Mouse (Mus musculus) left cerebral cortex, postnatal 4 days (tissue): Measurements from ENCODE around the gene Cmtm2a. TPM values are rescaled to one million over a fixed set of nuclear protein-coding genes. Genes with fewer than 3 reads are reported as not detected.

ENCODE experiments used
- total RNA-seq, 2 experiments: library from RNA; stranded (reverse); gene quantifications; 2 replicates each; pipeline ENCODE4 v1.2.3; 2021

Cmtm2a gene
- total RNA-seq, 2 experiments from 2014 or later: not detected

Other genes starting within 250 kb of the Cmtm2a start
- gene Cdh5, start 191.6 kb downstream of the Cmtm2a start, total RNA-seq: 10 to 100 TPM; 21.8 to 24.4 TPM
- 10 to 100 TPM; 31.3 to 34.5 TPM for gene Bean1, start 122.7 kb downstream of the Cmtm2a start, total RNA-seq
- 10 to 100 TPM; 46.7 to 47.5 TPM for gene Tk2, start 44.6 kb downstream of the Cmtm2a start, total RNA-seq
- gene Cklf, start 42.3 kb downstream of the Cmtm2a start, total RNA-seq: 10 to 100 TPM; 20.6 to 27.9 TPM
- gene Gm45711, start 16.9 kb upstream of the Cmtm2a start, total RNA-seq: not detected
- not detected for gene Cmtm1, start 17.0 kb upstream of the Cmtm2a start, total RNA-seq
- not detected for gene Gm11020, start 28.4 kb upstream of the Cmtm2a start, total RNA-seq
- gene Cmtm2b, start 29.0 kb upstream of the Cmtm2a start, total RNA-seq: not detected
- gene Cmtm3, start 46.2 kb upstream of the Cmtm2a start, total RNA-seq: 10 to 100 TPM; 22.7 to 25.5 TPM
- 10 to 100 TPM; 47.2 to 48.3 TPM for gene Cmtm4, start 102.6 kb upstream of the Cmtm2a start, total RNA-seq
- 100 to 1,000 TPM; 168 to 169 TPM for gene Dync1li2, start 149.9 kb upstream of the Cmtm2a start, total RNA-seq
- under 1 TPM; 0.74 to 0.94 TPM for gene Terb1, start 216.7 kb upstream of the Cmtm2a start, total RNA-seq
- 10 to 100 TPM; 57.5 to 62.9 TPM for gene Nae1, start 241.5 kb upstream of the Cmtm2a start, total RNA-seq
- 1 to 10 TPM; 3.8 to 4.6 TPM for gene Car7, start 241.5 kb upstream of the Cmtm2a start, total RNA-seq